Mouse (Mus musculus): ENCODE measurements around the gene Fastkd5.

Fastkd5 gene

GRCm38 (mm10) chr2:130634006-130634738 is 4.3 kb upstream of the Fastkd5 start:
- DNase-seq (ENCODE audit: low spot score) = peak; percentile 50

- peak; percentile 70 for DNase-seq (ENCODE audit: low spot score)
Measured at GRCm38 (mm10) chr2:130632887-130633675, 3.3 kb upstream of the Fastkd5 start.

GRCm38 (mm10) chr2:130632416-130632815 is 2.6 kb upstream of the Fastkd5 start:
- DNase-seq (ENCODE audit: low spot score) = no peak

- DNase-seq (ENCODE audit: low spot score) = no peak
Measured at GRCm38 (mm10) chr2:130629080-130629838, 568 bp downstream of the Fastkd5 start.

GRCm38 (mm10) chr2:130628424-130628823 is 1.4 kb downstream of the Fastkd5 start:
- peak; percentile 29 for DNase-seq (ENCODE audit: low spot score)

GRCm38 (mm10) chr2:130618972-130619371 is 10.9 kb downstream of the Fastkd5 start:
- DNase-seq (ENCODE audit: low spot score) = no peak

GRCm38 (mm10) chr2:130613091-130613490 is 16.7 kb downstream of the Fastkd5 start:
- DNase-seq (ENCODE audit: low spot score) = peak; percentile 48

- DNase-seq (ENCODE audit: low spot score) = no peak
Measured at GRCm38 (mm10) chr2:130602195-130602594, 27.6 kb downstream of the Fastkd5 start.

- no peak for DNase-seq (ENCODE audit: low spot score)
Measured at GRCm38 (mm10) chr2:130598399-130598798, 31.4 kb downstream of the Fastkd5 start.

- DNase-seq (ENCODE audit: low spot score) = peak; percentile 71
Measured at GRCm38 (mm10) chr2:130597601-130598010, 32.2 kb downstream of the Fastkd5 start.

GRCm38 (mm10) chr2:130595596-130595995 is 34.2 kb downstream of the Fastkd5 start:
- DNase-seq (ENCODE audit: low spot score) = no peak

GRCm38 (mm10) chr2:130591016-130591415 is 38.8 kb downstream of the Fastkd5 start:
- no peak for DNase-seq (ENCODE audit: low spot score)

GRCm38 (mm10) chr2:130589761-130590160 is 40.1 kb downstream of the Fastkd5 start:
- DNase-seq (ENCODE audit: low spot score) = no peak

- DNase-seq (ENCODE audit: low spot score) = no peak
Measured at GRCm38 (mm10) chr2:130589157-130589556, 40.7 kb downstream of the Fastkd5 start.

- no peak for DNase-seq (ENCODE audit: low spot score)
Measured at GRCm38 (mm10) chr2:130588373-130588772, 41.5 kb downstream of the Fastkd5 start.

- no peak for DNase-seq (ENCODE audit: low spot score)
Measured at GRCm38 (mm10) chr2:130586016-130586415, 43.8 kb downstream of the Fastkd5 start.

GRCm38 (mm10) chr2:130583902-130584560 is 45.8 kb downstream of the Fastkd5 start:
- no peak for DNase-seq (ENCODE audit: low spot score)

- no peak for DNase-seq (ENCODE audit: low spot score)
Measured at GRCm38 (mm10) chr2:130582552-130582951, 47.3 kb downstream of the Fastkd5 start, which contains the start of gene Avp. Gene Avp (minus strand): TSS chr2:130582554.

- DNase-seq (ENCODE audit: low spot score) = no peak
Measured at GRCm38 (mm10) chr2:130581201-130581600, 48.6 kb downstream of the Fastkd5 start.

- DNase-seq (ENCODE audit: low spot score) = no peak
Measured at GRCm38 (mm10) chr2:130579791-130580190, 50.0 kb downstream of the Fastkd5 start.

- peak; percentile 74 for DNase-seq (ENCODE audit: low spot score)
Measured at GRCm38 (mm10) chr2:130578148-130578547, 51.7 kb downstream of the Fastkd5 start.

GRCm38 (mm10) chr2:130577632-130578031 is 52.2 kb downstream of the Fastkd5 start:
- DNase-seq (ENCODE audit: low spot score) = peak; percentile 52
